Mouse (Mus musculus): ENCODE measurements around the gene Chrm3.

DNA sequence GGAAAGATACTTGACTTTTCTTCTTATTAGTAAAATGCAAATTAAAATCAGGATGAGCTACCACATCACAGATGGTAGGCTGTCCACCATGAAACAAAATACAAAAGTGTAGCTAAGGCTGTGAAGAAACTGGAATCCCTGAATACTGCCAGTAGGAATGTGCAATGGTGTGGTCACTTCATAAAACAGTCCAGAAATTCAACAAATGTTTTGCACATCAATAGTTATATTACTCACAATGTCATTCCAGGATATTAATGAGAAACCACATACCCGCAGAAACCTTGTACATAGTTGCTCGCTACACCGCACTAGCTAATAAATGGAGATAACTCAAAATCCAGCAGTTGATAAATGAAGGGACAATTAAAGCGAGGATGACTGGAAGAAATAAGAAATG lies 447.9 kb downstream of the Chrm3 start:
- TF ChIP-seq CTCF (IDR thresholded peaks at IDR 0.05; ENCODE audit: borderline replicate concordance, extremely low read depth, insufficient read depth, insufficient read length) (no peak), POLR2A (IDR thresholded peaks at IDR 0.05; ENCODE audit: borderline replicate concordance, extremely low read depth, insufficient read depth, insufficient read length, poor library complexity, severe bottlenecking) (no peak)

Measured in brain, embryonic 14.5 days (tissue).